Comparison of ENCODE assay signal across 13 mouse cellular contexts in genomic region chr17:5537095-5537575, GRCm38 (mm10). TPM values are rescaled to one million over a fixed set of nuclear protein-coding genes. Genes with fewer than 3 reads are reported as not detected.
DNase-seq lines count a peak whose midpoint lies in the region; ATAC-seq and TF ChIP-seq lines count a peak whose summit lies in the region.
"Had no signal": no experiment of that assay in that cellular context is flagged by ENCODE, and none has a peak within 500 bp of the region (broad histone marks: within the 10 kb centered on the region; RNA-seq: fewer than 3 reads in every experiment).

No protein-coding gene starts in this region.

- peak overlapping the region; percentile 80 for H3K27ac ChIP-seq in left cerebral cortex, adult 2 months
- peak overlapping the region; percentile 60 for H3K27ac ChIP-seq in forebrain, embryonic 14.5 days (ENCODE audit: low read depth, low read length)
- peak overlapping the region; percentile 42 for H3K27ac ChIP-seq in midbrain, embryonic 15.5 days
- H3K27ac ChIP-seq: embryonic facial prominence, embryonic 12.5 days; heart, adult 2 months had no signal

- intact Hi-C loops in left cerebral cortex, adult 2 months (cut with DNase I): no loop called here
- intact Hi-C loops in left cerebral cortex, postnatal 10 days (cut with DNase I): loop anchor here (5.0 kb wide), 1 partner anchor 95 kb away; the partner anchor contains the start of gene Tmem242

- no peak overlapping the region; the same call in 1 of the 2 replicates for H3K9ac ChIP-seq in forebrain, embryonic 14.5 days (ENCODE audit: low read length)
- H3K9ac ChIP-seq in midbrain, embryonic 15.5 days: no peak overlapping the region
- H3K9ac ChIP-seq: embryonic facial prominence, embryonic 12.5 days had no signal

- no peak for TF ChIP-seq CTCF in left cerebral cortex, adult 2 months (IDR thresholded peaks at IDR 0.05)

- peak; percentile 42; the same call in 1 of the 2 replicates for ATAC-seq in forebrain, embryonic 14.5 days
- peak; percentile 52 for ATAC-seq in midbrain, embryonic 15.5 days (replicated peaks)

- H3K4me3 ChIP-seq in left cerebral cortex, adult 2 months: no peak overlapping the region
- H3K4me3 ChIP-seq in forebrain, embryonic 14.5 days (ENCODE audit: low read depth, low read length): no peak overlapping the region
- no peak overlapping the region for H3K4me3 ChIP-seq in midbrain, embryonic 15.5 days
- H3K4me3 ChIP-seq: embryonic facial prominence, embryonic 12.5 days; heart, adult 2 months had no signal

- DNase-seq in adrenal gland, adult (ENCODE audit: inconsistent age in 2 of 2, low spot score in 1 of 2): peak; percentile 54 to 57
- no peak for DNase-seq in adrenal gland, postnatal 25 days
- no peak for DNase-seq in left cerebral cortex, adult 2 months (ENCODE audit: extremely low spot score in 1 of 2, low spot score in 2 of 2)
- no peak for DNase-seq in left cerebral cortex, postnatal 10 days (ENCODE audit: extremely low spot score in 1 of 2, low spot score in 2 of 2)
- no peak for DNase-seq in forebrain, embryonic 14.5 days (ENCODE audit: low spot score)
- no peak for DNase-seq in urinary bladder, adult 18-20 months (ENCODE audit: low spot score in 2 of 2)
- no peak for DNase-seq in thymus, postnatal 4 days
- DNase-seq: heart, adult 2 months; heart, postnatal 4 days; kidney, postnatal 10 days; spleen, adult 18-20 months had no signal

- no peaks in the 10 kb centered on the region for H3K9me3 ChIP-seq in forebrain, embryonic 14.5 days (replicated peaks; ENCODE audit: control insufficient read depth, low read length)
- H3K9me3 ChIP-seq in midbrain, embryonic 15.5 days: no peaks in the 10 kb centered on the region
- H3K9me3 ChIP-seq: embryonic facial prominence, embryonic 12.5 days had no signal

- no peak overlapping the region for H3K4me2 ChIP-seq in forebrain, embryonic 14.5 days (ENCODE audit: low read length)
- H3K4me2 ChIP-seq in midbrain, embryonic 15.5 days: no peak overlapping the region
- H3K4me2 ChIP-seq: embryonic facial prominence, embryonic 12.5 days had no signal

- no peaks in the 10 kb centered on the region for H3K36me3 ChIP-seq in forebrain, embryonic 14.5 days (ENCODE audit: control insufficient read depth, insufficient read depth, low read length)
- H3K36me3 ChIP-seq in midbrain, embryonic 15.5 days (replicated peaks): no peaks in the 10 kb centered on the region
- H3K36me3 ChIP-seq: embryonic facial prominence, embryonic 12.5 days had no signal

- no peaks in the 10 kb centered on the region for H3K4me1 ChIP-seq in forebrain, embryonic 14.5 days (ENCODE audit: control insufficient read depth, insufficient read depth, low read length)
- H3K4me1 ChIP-seq in midbrain, embryonic 15.5 days: no peaks in the 10 kb centered on the region
- H3K4me1 ChIP-seq: embryonic facial prominence, embryonic 12.5 days had no signal

- WGBS in forebrain, embryonic 14.5 days: 64% methylated on average over 11 of the region's 11 CpGs
- 63% methylated on average over 11 of the region's 11 CpGs for WGBS in midbrain, embryonic 15.5 days

- H3K27me3 ChIP-seq in forebrain, embryonic 14.5 days (replicated peaks; ENCODE audit: control insufficient read depth, insufficient read depth, low read length): no peaks in the 10 kb centered on the region
- H3K27me3 ChIP-seq in midbrain, embryonic 15.5 days (replicated peaks): no peaks in the 10 kb centered on the region
- H3K27me3 ChIP-seq: embryonic facial prominence, embryonic 12.5 days had no signal

RNA-seq across cellular contexts. Expression of gene Zdhhc14, which starts 44.8 kb away (rescaled TPM):
- total RNA-seq in adrenal gland, postnatal 25 days (2021): 3.9 and 4.8 TPM in 2 replicates
- total RNA-seq in left cerebral cortex, adult 2 months (2021): 10 to 100 TPM; 44.9 to 46.8 TPM
- total RNA-seq in left cerebral cortex, postnatal 10 days (2021): 10 to 100 TPM; 25.9 to 29.4 TPM
- 4.7 and 8.1 TPM in 2 replicates for polyA plus RNA-seq in forebrain, embryonic 14.5 days (2014; fragmentation: Nextera tagmentation; extraction: Ambion mirVana)
- 10.1 and 12.1 TPM in 2 replicates for polyA plus RNA-seq in midbrain, embryonic 15.5 days (2015; fragmentation: Nextera tagmentation; extraction: Ambion mirVana)

Comparison
In these comparisons a context has a peak if more than half of its experiments do, and no peak if none do; other contexts are left out.
1. DNase-seq: peak in adrenal gland, adult (2 of 2); none in adrenal gland, postnatal 25 days (single experiment), left cerebral cortex, adult 2 months (0 of 2), left cerebral cortex, postnatal 10 days (0 of 2), forebrain, embryonic 14.5 days (single experiment), urinary bladder, adult 18-20 months (0 of 2) and thymus, postnatal 4 days (single experiment).
2. Peak in every context shown above with its lines, with median percentiles within 50 percentile points of each other: H3K27ac ChIP-seq.